Comparison of ENCODE assay signal across 8 mouse cellular contexts in the genomic region with DNA sequence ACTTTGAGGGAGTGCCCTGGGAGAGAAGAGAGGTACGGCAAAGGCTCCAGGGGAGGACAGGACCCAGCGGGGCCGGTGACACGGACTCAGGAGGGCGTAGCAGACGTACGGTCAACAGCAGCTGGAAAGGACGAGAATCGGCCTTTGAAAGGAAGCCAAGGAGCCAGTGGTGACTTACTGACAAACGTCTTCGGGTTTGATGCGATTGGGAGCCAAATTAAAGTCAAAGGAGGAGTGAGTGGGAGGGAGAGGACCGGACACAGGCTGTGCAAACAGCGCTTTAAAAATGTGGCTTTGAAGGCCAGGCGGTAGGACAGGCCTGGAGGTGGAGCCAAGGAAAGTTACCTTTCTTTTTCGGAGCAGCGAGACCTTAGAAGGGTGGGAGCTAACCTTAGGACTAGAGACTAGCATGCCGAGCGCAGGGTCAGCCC.
DNase-seq lines count a peak whose midpoint lies in the region; ATAC-seq lines count a peak whose summit lies in the region.

No protein-coding gene starts in this region.

- H3K9ac ChIP-seq in kidney, embryonic 15.5 days: no peak overlapping the region
- H3K9ac ChIP-seq in limb, embryonic 11.5 days (ENCODE audit: low read length): no peak overlapping the region
- H3K9ac ChIP-seq in stomach, embryonic 14.5 days (replicated peaks; ENCODE audit: low read depth, low read length): no peak overlapping the region

- 0 out of 2 replicates have a peak, but pooled peaks have one; percentile 54 for ATAC-seq in kidney, embryonic 15.5 days (replicated peaks; ENCODE audit: low FRiP score)
- ATAC-seq in limb, embryonic 11.5 days (ENCODE audit: insufficient number of reproducible peaks, low FRiP score, low TSS enrichment, low read depth): no peak
- ATAC-seq in stomach, embryonic 14.5 days (ENCODE audit: insufficient number of reproducible peaks, insufficient read depth, low FRiP score, low read depth): 0 out of 2 replicates have a peak, but pooled peaks have one; percentile 39

- no peak for DNase-seq in kidney, adult 8-10 months
- DNase-seq in heart, adult 18-20 months: peak; percentile 40 to 41
- peak; percentile 30 for DNase-seq in limb, embryonic 11.5 days (ENCODE audit: low spot score)
- DNase-seq in natural killer cell, adult 2 months (ENCODE audit: low spot score in 2 of 2): no peak
- no peak for DNase-seq in cerebellum, adult 8-10 months
- DNase-seq in left cerebral cortex, postnatal 14 days (ENCODE audit: low spot score in 2 of 2): no peak

- H3K36me3 ChIP-seq in kidney, embryonic 15.5 days: no peaks in the 10 kb centered on the region
- no peaks in the 10 kb centered on the region for H3K36me3 ChIP-seq in limb, embryonic 11.5 days (ENCODE audit: control insufficient read depth, insufficient read depth, low read length)
- no peaks in the 10 kb centered on the region for H3K36me3 ChIP-seq in stomach, embryonic 14.5 days (ENCODE audit: control insufficient read depth, insufficient read depth, low read length)

- peak overlapping the region; percentile 48 for H3K4me2 ChIP-seq in kidney, embryonic 15.5 days
- no peak overlapping the region; the same call in 1 of the 2 replicates for H3K4me2 ChIP-seq in limb, embryonic 11.5 days (ENCODE audit: low read depth, severe bottlenecking)
- peak overlapping the region; percentile 6; the same call in 1 of the 2 replicates for H3K4me2 ChIP-seq in stomach, embryonic 14.5 days (replicated peaks; ENCODE audit: low read depth, low read length)

- 14% methylated on average over 19 of the region's 19 CpGs for WGBS in kidney, embryonic 15.5 days
- 11% methylated on average over 19 of the region's 19 CpGs for WGBS in limb, embryonic 11.5 days
- WGBS in stomach, embryonic 14.5 days: 29% methylated on average over 19 of the region's 19 CpGs

- intact Hi-C loops in left cerebral cortex, postnatal 14 days (cut with DNase I): no loop called here

- H3K4me3 ChIP-seq in kidney, embryonic 15.5 days (replicated peaks): peak overlapping the region; percentile 15; the same call in 1 of the 2 replicates
- H3K4me3 ChIP-seq in limb, embryonic 11.5 days (ENCODE audit: low read depth, low read length): no peak overlapping the region
- no peak overlapping the region for H3K4me3 ChIP-seq in stomach, embryonic 14.5 days (ENCODE audit: low read depth, low read length)

- H3K9me3 ChIP-seq in kidney, embryonic 15.5 days (replicated peaks): no peaks in the 10 kb centered on the region
- no peaks in the 10 kb centered on the region for H3K9me3 ChIP-seq in limb, embryonic 11.5 days (ENCODE audit: control insufficient read depth, low read length)
- no peaks in the 10 kb centered on the region for H3K9me3 ChIP-seq in stomach, embryonic 14.5 days (ENCODE audit: control insufficient read depth, low read depth, low read length)

- peaks cover 43% of the 10 kb centered on the region for H3K4me1 ChIP-seq in kidney, embryonic 15.5 days
- H3K4me1 ChIP-seq in limb, embryonic 11.5 days (ENCODE audit: control insufficient read depth, insufficient read depth, low read length): peaks cover 5% of the 10 kb centered on the region; the same call in 1 of the 2 replicates
- H3K4me1 ChIP-seq in stomach, embryonic 14.5 days (ENCODE audit: control insufficient read depth, insufficient read depth, low read length): peaks cover 11% of the 10 kb centered on the region; the same call in 1 of the 2 replicates

- peak overlapping the region; percentile 54; the same call in 1 of the 2 replicates for H3K27ac ChIP-seq in kidney, embryonic 15.5 days
- H3K27ac ChIP-seq in limb, embryonic 11.5 days (replicated peaks; ENCODE audit: low read depth, low read length): no peak overlapping the region
- H3K27ac ChIP-seq in stomach, embryonic 14.5 days (ENCODE audit: low read length): no peak overlapping the region

- no peaks in the 10 kb centered on the region for H3K27me3 ChIP-seq in kidney, embryonic 15.5 days
- no peaks in the 10 kb centered on the region for H3K27me3 ChIP-seq in limb, embryonic 11.5 days (ENCODE audit: control insufficient read depth, insufficient read depth, low read length)
- no peaks in the 10 kb centered on the region for H3K27me3 ChIP-seq in stomach, embryonic 14.5 days (ENCODE audit: control insufficient read depth, insufficient read depth, low read length)

Comparison
In these comparisons a context has a peak if more than half of its experiments do, and no peak if none do; other contexts are left out.
1. DNase-seq: peak in heart, adult 18-20 months (2 of 2) and limb, embryonic 11.5 days (single experiment); none in kidney, adult 8-10 months (0 of 2), natural killer cell, adult 2 months (0 of 2), cerebellum, adult 8-10 months (single experiment) and left cerebral cortex, postnatal 14 days (0 of 2).